21 mouse cellular contexts compared by ENCODE assay signal in genomic region chr8:116083156-116083555, GRCm38 (mm10).
DNase-seq lines count a peak whose midpoint lies in the region; TF ChIP-seq lines count a peak whose summit lies in the region.
"Had no signal": no experiment of that assay in that cellular context is flagged by ENCODE, and none has a peak within 500 bp of the region (broad histone marks: within the 10 kb centered on the region; RNA-seq: fewer than 3 reads in every experiment).

No protein-coding gene starts in this region.

- TF ChIP-seq CTCF in embryonic fibroblast, embryonic 13.5 days (IDR thresholded peaks at IDR 0.05; ENCODE audit: borderline replicate concordance, insufficient read depth, low read length): no peak

- TF ChIP-seq POLR2A in embryonic fibroblast, embryonic 13.5 days (IDR thresholded peaks at IDR 0.05; ENCODE audit: low read depth, low read length): no peak

- no peak overlapping the region for H3K4me3 ChIP-seq in embryonic fibroblast, embryonic 13.5 days (ENCODE audit: insufficient read depth, low read length)
- H3K4me3 ChIP-seq: embryonic facial prominence, embryonic 13.5 days; embryonic facial prominence, embryonic 15.5 days; forebrain, embryonic 10.5 days; forebrain, embryonic 12.5 days had no signal

- peak overlapping the region; percentile 44; the same call in 1 of the 2 replicates for H3K27ac ChIP-seq in embryonic fibroblast, embryonic 13.5 days (ENCODE audit: insufficient read depth, low read length)
- H3K27ac ChIP-seq: embryonic facial prominence, embryonic 13.5 days; embryonic facial prominence, embryonic 15.5 days; forebrain, embryonic 10.5 days; forebrain, embryonic 12.5 days had no signal

- peak; percentile 54 for DNase-seq in 3134 (ENCODE audit: extremely low read depth, insufficient read length, low spot score)
- DNase-seq in Muller cell, postnatal 12 days (ENCODE audit: inconsistent ontology term): peak; percentile 81
- no peak for DNase-seq in spleen, adult 18-20 months
- DNase-seq in frontal cortex, postnatal 14 days (ENCODE audit: low spot score in 2 of 2): no peak
- DNase-seq in right cerebral cortex, postnatal 14 days: no peak
- DNase-seq: adrenal gland, adult 2 months; adrenal gland, postnatal 10 days; adrenal gland, postnatal 25 days; B cell, adult 2 months; cerebellum, adult 11 months; cerebellum, adult 18-20 months; cerebellum, adult 8-10 months; cerebellum, adult 9-11 months; cerebellum, postnatal 14 days; cerebellum, postnatal 36 days; embryo, embryonic 11 days had no signal

- peaks cover 14% of the 10 kb centered on the region for H3K4me1 ChIP-seq in embryonic fibroblast, embryonic 13.5 days (ENCODE audit: control insufficient read depth, insufficient read depth, low read length)
- H3K4me1 ChIP-seq: embryonic facial prominence, embryonic 15.5 days; forebrain, embryonic 10.5 days; forebrain, embryonic 12.5 days had no signal

Comparison
In these comparisons a context has a peak if more than half of its experiments do, and no peak if none do; other contexts are left out.
1. DNase-seq: peak in 3134 (single experiment) and Muller cell, postnatal 12 days (single experiment); none in spleen, adult 18-20 months (0 of 2), frontal cortex, postnatal 14 days (0 of 2) and right cerebral cortex, postnatal 14 days (single experiment).